Mouse (Mus musculus) CH12.LX (cell line): Measurements from ENCODE around the gene Kcnma1. TPM values are rescaled to one million over a fixed set of nuclear protein-coding genes. Genes with fewer than 3 reads are reported as not detected.

Experiments used
- DNase-seq: peaks from one replicate; pipeline ENCODE4 v3.0.0-alpha.2; 2013; ENCODE audit errors: extremely low read depth
- H3K27ac ChIP-seq: 2 replicates; pipeline ENCODE4 v1.5.1; 2012; ENCODE audit warnings: low read depth, mild to moderate bottlenecking, control low read depth, moderate library complexity; ENCODE audit not compliant: insufficient read depth
- H3K27me3 ChIP-seq: replicated peaks from 2 replicates; pipeline ENCODE3; 2012; ENCODE audit warnings: inconsistent platforms
- H3K36me3 ChIP-seq, 2 experiments: replicated peaks in 1 of 2; 2 replicates each; pipeline versions ENCODE3 to v1.6.1; 2012; ENCODE audit warnings: inconsistent platforms in 1 of 2, low read length in 1 of 2, mild to moderate bottlenecking in 1 of 2, mixed read lengths in 1 of 2, moderate library complexity in 1 of 2; ENCODE audit not compliant: control insufficient read depth in 1 of 2, insufficient read depth in 1 of 2
- H3K4me1 ChIP-seq, 2 experiments: 2 replicates each; pipeline ENCODE4 v1.6.1; 2012; ENCODE audit warnings: inconsistent platforms in 1 of 2, moderate library complexity in 1 of 2; ENCODE audit not compliant: insufficient read depth in 2 of 2, control insufficient read depth in 1 of 2
- H3K4me2 ChIP-seq: 2 replicates; pipeline ENCODE4 v1.6.1; 2012; ENCODE audit warnings: low read depth, mild to moderate bottlenecking, control low read depth; ENCODE audit not compliant: poor library complexity, insufficient read depth, severe bottlenecking
- H3K4me3 ChIP-seq, 3 experiments: fragments of 150-350 bp in 1 of 3; sonication (generic) in 1 of 3; replicated peaks in 1 of 3; 2 replicates each; pipeline versions ENCODE3 to v1.5.1; 2011 to 2012; ENCODE audit warnings: low read depth in 2 of 3, low read length in 2 of 3, mild to moderate bottlenecking in 2 of 3, moderate library complexity in 2 of 3, control low read depth in 1 of 3, improper control_type of control experiment in 1 of 3, inconsistent platforms in 1 of 3, mixed read lengths in 1 of 3; ENCODE audit not compliant: poor library complexity in 1 of 3
- H3K79me2 ChIP-seq: replicated peaks from 2 replicates; pipeline ENCODE4 v1.6.1; 2012; ENCODE audit warnings: mild to moderate bottlenecking, moderate library complexity; ENCODE audit not compliant: control insufficient read depth, poor library complexity, insufficient read depth, severe bottlenecking; ENCODE audit errors: extremely low read depth
- H3K9ac ChIP-seq: 2 replicates; pipeline ENCODE4 v1.6.1; 2012; ENCODE audit warnings: low read depth, mild to moderate bottlenecking, control low read depth, moderate library complexity; ENCODE audit not compliant: insufficient read depth
- H3K9me3 ChIP-seq: replicated peaks from 2 replicates; pipeline ENCODE3; 2012; ENCODE audit warnings: low read length, inconsistent platforms, mixed read lengths
- CTCF ChIP-seq, 2 experiments: IDR thresholded peaks in 1 of 2; conservative IDR thresholded peaks in 1 of 2; 2 replicates each; pipeline ENCODE4 v1.5.1; 2011 to 2012; ENCODE audit warnings: low read depth in 2 of 2, low read length in 2 of 2, improper control_type of control experiment in 1 of 2, inconsistent platforms in 1 of 2, mild to moderate bottlenecking in 1 of 2, moderate library complexity in 1 of 2
- EP300 ChIP-seq: IDR thresholded peaks from 2 replicates; pipeline ENCODE4 v1.6.1; 2011; ENCODE audit warnings: low read length, improper control_type of control experiment
- ETS1 ChIP-seq: conservative IDR thresholded peaks from 2 replicates; pipeline ENCODE4 v1.6.1; 2012; ENCODE audit warnings: low read depth, mild to moderate bottlenecking, inconsistent platforms, low read length, improper control_type of control experiment, moderate library complexity
- IRF4 ChIP-seq: IDR thresholded peaks from 2 replicates; pipeline ENCODE4 v1.6.1; 2014; ENCODE audit warnings: low read depth, mild to moderate bottlenecking, inconsistent platforms, low read length, improper control_type of control experiment
- MAFK ChIP-seq: IDR thresholded peaks from 2 replicates; pipeline ENCODE4 v1.6.1; 2011; ENCODE audit warnings: low read length, improper control_type of control experiment; ENCODE audit not compliant: insufficient replicate concordance
- MAZ ChIP-seq: IDR thresholded peaks from 2 replicates; pipeline ENCODE4 v1.6.1; 2012; ENCODE audit warnings: low read depth, mild to moderate bottlenecking, inconsistent platforms, low read length, improper control_type of control experiment, moderate library complexity
- NELFE ChIP-seq: IDR thresholded peaks from 2 replicates; pipeline ENCODE4 v1.6.1; 2011; ENCODE audit warnings: low read depth, low read length, improper control_type of control experiment
- POLR2A ChIP-seq: IDR thresholded peaks from 2 replicates; pipeline ENCODE4 v1.6.1; 2011; ENCODE audit warnings: low read depth, mild to moderate bottlenecking, improper control_type of control experiment, low read length
- POLR2AphosphoS2 ChIP-seq: IDR thresholded peaks from 2 replicates; pipeline ENCODE4 v1.6.1; 2011; ENCODE audit warnings: low read depth, low read length, improper control_type of control experiment
- RAD21 ChIP-seq: IDR thresholded peaks from 2 replicates; pipeline ENCODE4 v1.6.1; 2011; ENCODE audit warnings: low read depth, mild to moderate bottlenecking, low read length, improper control_type of control experiment, moderate library complexity
- TBP ChIP-seq: conservative IDR thresholded peaks from 2 replicates; pipeline ENCODE4 v1.6.1; 2011; ENCODE audit warnings: low read depth, low read length, improper control_type of control experiment
- ZNF384 ChIP-seq: IDR thresholded peaks from 2 replicates; pipeline ENCODE4 v1.6.1; 2012; ENCODE audit warnings: low read depth, low read length, improper control_type of control experiment, inconsistent platforms
- dilution Hi-C: fragments of 300-500 bp; cut with MboI; formaldehyde crosslinking; loops from 2 replicates; pipeline ENCODE4 v1.14.3; 2020; ENCODE audit warnings: low sequenced_read_pairs; ENCODE audit not compliant: extremely low pct_unique_long_range_greater_than_20kb, extremely low pct_ligation_motif_present
- in situ Hi-C: fragments of 300-500 bp; cut with MboI; formaldehyde crosslinking; loops from 3 replicates; pipeline ENCODE4 v1.14.3; 2019; ENCODE audit warnings: low sequenced_read_pairs, low pct_ligation_motif_present, low pct_unique_long_range_greater_than_20kb, mixed read lengths
- polyA plus RNA-seq: library from polyadenylated mRNA; unstranded; fragments of >175 nt; gene quantifications from 2 replicates; pipeline ENCODE4 v1.2.1, GENCODE M21; 2012; ENCODE audit warnings: low read depth; ENCODE audit not compliant: insufficient read length
- total RNA-seq, 2 experiments: library from RNA; depleted of rRNA; stranded (reverse); fragments of 300-350 nt in 1 of 2; fragments of >200 nt in 1 of 2; gene quantifications; 2 replicates each; pipeline ENCODE4 v1.2.3; 2012 to 2014

The Kcnma1 gene
- total and polyA plus RNA-seq, 3 experiments: 0.10 to 0.17 (median 0.12) TPM

- in situ Hi-C loops: no loop called here
- H3K79me2 ChIP-seq: no peaks in the 10 kb centered on the region
Observed at GRCm38 (mm10) chr14:24036609-24037008, 22.3 kb upstream of the Kcnma1 start.

DNA sequence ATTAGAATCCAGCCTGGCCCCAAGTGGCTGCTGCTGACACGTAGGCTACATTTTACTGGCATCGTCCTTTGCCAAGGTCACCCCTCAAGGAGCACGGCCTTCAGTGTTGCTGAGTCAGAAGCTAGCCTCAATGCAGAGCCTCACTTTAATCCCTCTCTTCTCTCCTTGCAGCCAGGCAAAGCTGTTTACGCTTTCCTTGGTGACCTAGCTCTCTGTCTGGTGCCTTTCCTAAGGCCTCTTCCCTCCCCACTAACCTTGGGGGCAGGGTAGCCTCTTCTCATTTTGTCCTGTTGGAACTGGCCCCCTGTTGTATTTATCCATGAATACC lies 21.9 kb upstream of the Kcnma1 start:
- Histone ChIP-seq H3K79me2 (no peaks in the 10 kb centered on the region), H3K27me3 (no peaks in the 10 kb centered on the region), H3K4me3 (no peak overlapping the region), H3K36me3 (no peaks in the 10 kb centered on the region), H3K4me1 (no peaks in the 10 kb centered on the region), H3K27ac (no peak overlapping the region), H3K9me3 (peaks cover 47% of the 10 kb centered on the region), H3K4me2 (no peak overlapping the region), H3K9ac (no peak overlapping the region)
- DNase-seq: no peak
- in situ Hi-C loops: no loop called here
- dilution Hi-C loops: no loop called here
- TF ChIP-seq NELFE: no peak
- no peak for TF ChIP-seq TBP
- no peak for TF ChIP-seq MAZ
- no peak for TF ChIP-seq RAD21

More at GRCm38 (mm10) chr14:24036609-24037008, 22.3 kb upstream of the Kcnma1 start:
- Histone ChIP-seq H3K4me2 (no peak overlapping the region), H3K27me3 (no peaks in the 10 kb centered on the region), H3K27ac (no peak overlapping the region), H3K4me3 (no peak overlapping the region), H3K9ac (no peak overlapping the region), H3K9me3 (peaks cover 48% of the 10 kb centered on the region), H3K4me1 (no peaks in the 10 kb centered on the region), H3K36me3 (no peaks in the 10 kb centered on the region)
- no peak for DNase-seq
- dilution Hi-C loops: no loop called here
- TF ChIP-seq MAFK (no peak), TBP (no peak), MAZ (no peak), POLR2AphosphoS2 (no peak)
- TF ChIP-seq, all 38 proteins: peak for 0

- Histone ChIP-seq H3K4me1 (no peaks in the 10 kb centered on the region), H3K36me3 (no peaks in the 10 kb centered on the region), H3K4me2 (no peak overlapping the region), H3K27ac (no peak overlapping the region)
- dilution Hi-C loops: no loop called here
- TF ChIP-seq ZNF384 (no peak), POLR2A (no peak), IRF4 (no peak), EP300 (no peak), ETS1 (no peak), CTCF (conservative IDR thresholded peaks at IDR 0.05 in 1 of 2, IDR thresholded peaks at IDR 0.05 in 1 of 2; ENCODE audit: low read depth in 2 of 2, low read length in 2 of 2) (no peak)
- TF ChIP-seq, all 38 proteins: peak for 0
- no peak for DNase-seq
- Histone ChIP-seq H3K9ac (no peak overlapping the region), H3K79me2 (no peaks in the 10 kb centered on the region), H3K9me3 (peaks cover 45% of the 10 kb centered on the region), H3K27me3 (no peaks in the 10 kb centered on the region), H3K4me3 (no peak overlapping the region)
- in situ Hi-C loops: no loop called here
Observed at GRCm38 (mm10) chr14:24035486-24036207, 21.4 kb upstream of the Kcnma1 start.
